Mouse (Mus musculus): ENCODE measurements around the gene Tmub2. TPM values are rescaled to one million over a fixed set of nuclear protein-coding genes. Genes with fewer than 3 reads are reported as not detected.

Tmub2 gene
- polyA plus RNA-seq, 1 experiment from 2014 or later: 78.7 TPM

DNA sequence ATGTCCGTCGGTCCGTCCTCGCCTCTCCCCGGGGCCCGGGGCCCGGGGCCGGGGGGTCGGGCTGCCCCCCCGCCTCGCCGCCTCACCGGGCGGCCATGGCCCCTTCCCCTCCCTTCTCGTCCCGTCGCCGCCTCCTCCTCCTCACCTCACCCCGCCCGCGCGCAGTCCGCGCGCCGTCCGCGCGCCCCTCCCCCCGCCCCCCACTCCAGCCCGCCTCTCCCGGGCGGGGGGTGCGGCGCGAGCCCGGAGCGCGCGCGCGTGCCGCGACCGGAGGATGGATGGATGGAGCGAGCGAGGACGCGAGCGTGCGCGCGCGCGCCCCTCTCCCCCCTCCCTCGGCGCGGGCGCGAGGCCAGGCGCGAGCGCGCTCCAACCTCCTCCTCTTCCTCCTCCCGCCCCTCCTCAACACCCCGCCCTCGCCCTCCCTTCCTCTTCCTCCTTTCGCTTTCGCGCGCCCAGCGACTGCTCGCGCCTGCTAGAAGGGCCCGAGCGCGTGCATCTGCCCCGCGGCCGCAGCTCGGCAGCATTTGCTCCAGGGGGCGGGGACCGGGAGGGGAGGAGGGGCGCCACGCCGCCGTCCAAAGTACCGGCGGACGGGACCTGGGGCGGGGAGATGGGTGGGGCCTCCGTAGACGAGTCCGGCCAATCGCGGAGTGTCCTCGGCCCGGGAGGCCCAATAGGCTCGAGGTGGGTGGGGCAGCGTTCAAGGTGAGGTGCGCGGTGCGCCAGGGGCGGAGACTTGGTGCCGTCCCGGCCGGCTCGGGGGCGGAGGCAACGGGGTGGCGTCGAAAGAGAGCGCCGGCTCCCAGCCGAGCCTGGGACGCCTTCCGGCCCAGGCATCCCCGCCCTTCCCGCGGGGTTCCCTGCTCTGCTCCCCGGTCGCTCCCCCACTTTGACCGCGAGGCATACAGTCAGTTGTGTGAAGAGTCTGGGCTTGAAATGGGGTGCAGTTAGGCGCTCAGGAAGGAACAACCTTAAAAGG is 12.1 kb downstream of the Tmub2 start, which contains the start of gene Atxn7l3:
Atxn7l3 (minus strand) TSS at position 141 of the 982 bp plus-strand sequence.
- no peaks in the 10 kb centered on the region for H3K27me3 ChIP-seq (replicated peaks; ENCODE audit: control insufficient read depth, insufficient read depth, low read length)
- peak within 1 kb of the TSS; percentile 78 for H3K4me3 ChIP-seq (replicated peaks; ENCODE audit: low read length)
- H3K9me3 ChIP-seq (ENCODE audit: control insufficient read depth, low read length): no peaks in the 10 kb centered on the region
- peaks cover 8% of the 10 kb centered on the region for H3K36me3 ChIP-seq (ENCODE audit: control insufficient read depth, insufficient read depth)
- peaks cover 21% of the 10 kb centered on the region for H3K4me1 ChIP-seq (replicated peaks; ENCODE audit: control insufficient read depth, insufficient read depth, low read length)
- WGBS: 0% methylated on average over 56 of the region's 125 CpGs
- peak; percentile 95 for ATAC-seq
- peak within 1 kb of the TSS; percentile 92 for H3K9ac ChIP-seq (replicated peaks; ENCODE audit: low read depth, low read length)
- peak within 1 kb of the TSS; percentile 98 for H3K27ac ChIP-seq (ENCODE audit: low read length)
- peak within 1 kb of the TSS; percentile 93 for H3K4me2 ChIP-seq (ENCODE audit: low read length)

DNA sequence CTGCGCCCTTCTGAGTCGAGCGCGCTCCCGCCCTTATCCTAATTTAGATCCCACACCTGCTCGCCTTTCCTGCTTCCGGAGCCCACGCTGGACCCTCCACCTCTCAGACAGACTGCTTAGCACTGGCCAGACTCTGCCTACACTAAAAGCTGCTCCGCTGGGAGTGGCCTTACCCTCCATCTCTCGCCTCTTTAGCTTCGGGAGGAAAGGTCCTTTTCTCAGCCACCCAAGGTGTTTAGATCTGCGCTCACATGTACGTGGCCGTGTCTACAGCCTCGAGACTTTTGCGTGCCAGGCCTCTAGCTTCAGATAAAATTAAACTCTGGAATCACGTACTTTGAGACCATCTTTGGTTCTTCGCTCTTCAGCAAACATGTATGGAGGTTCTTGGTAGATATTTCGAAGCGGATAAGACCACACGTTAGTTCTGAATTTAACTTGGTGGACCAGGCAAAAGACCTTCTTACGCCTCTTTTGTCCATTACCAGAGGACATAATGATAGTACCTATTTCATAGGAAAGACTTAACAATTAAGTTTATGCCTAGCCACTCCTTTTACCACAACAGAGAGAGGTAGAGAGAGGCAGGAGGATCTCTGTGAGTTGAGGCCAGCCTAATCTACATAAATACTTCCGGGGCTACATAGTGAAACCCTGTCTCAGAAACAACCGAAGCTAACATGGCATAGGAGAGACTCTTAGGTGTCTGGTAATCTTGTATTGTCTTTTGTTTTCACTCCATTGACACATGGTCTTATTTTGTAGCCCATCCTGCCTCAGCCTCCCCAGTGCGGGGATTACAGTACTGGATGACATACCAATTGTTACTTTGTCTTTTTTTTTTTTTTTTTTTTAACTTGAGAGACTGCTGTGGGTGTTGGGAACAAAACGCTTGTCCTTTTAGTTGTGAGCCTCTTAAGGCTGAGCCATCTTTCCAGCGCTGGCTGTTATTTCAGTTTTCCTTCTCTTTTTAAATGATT is 13.1 kb downstream of the Tmub2 start:
- Histone ChIP-seq H3K4me2 (ENCODE audit: low read length) (peak overlapping the region; percentile 87), H3K27ac (ENCODE audit: low read length) (peak overlapping the region; percentile 98), H3K36me3 (ENCODE audit: control insufficient read depth, insufficient read depth) (peaks cover 3% of the 10 kb centered on the region; the same call in 1 of the 2 replicates), H3K4me3 (replicated peaks; ENCODE audit: low read length) (peak overlapping the region; percentile 78), H3K4me1 (replicated peaks; ENCODE audit: control insufficient read depth, insufficient read depth, low read length) (peaks cover 21% of the 10 kb centered on the region), H3K9ac (replicated peaks; ENCODE audit: low read depth, low read length) (peak overlapping the region; percentile 76), H3K9me3 (ENCODE audit: control insufficient read depth, low read length) (no peaks in the 10 kb centered on the region), H3K27me3 (replicated peaks; ENCODE audit: control insufficient read depth, insufficient read depth, low read length) (no peaks in the 10 kb centered on the region)
- no peak; the same call in 1 of the 2 replicates for ATAC-seq
- 28% methylated on average over 27 of the region's 27 CpGs for WGBS

DNA sequence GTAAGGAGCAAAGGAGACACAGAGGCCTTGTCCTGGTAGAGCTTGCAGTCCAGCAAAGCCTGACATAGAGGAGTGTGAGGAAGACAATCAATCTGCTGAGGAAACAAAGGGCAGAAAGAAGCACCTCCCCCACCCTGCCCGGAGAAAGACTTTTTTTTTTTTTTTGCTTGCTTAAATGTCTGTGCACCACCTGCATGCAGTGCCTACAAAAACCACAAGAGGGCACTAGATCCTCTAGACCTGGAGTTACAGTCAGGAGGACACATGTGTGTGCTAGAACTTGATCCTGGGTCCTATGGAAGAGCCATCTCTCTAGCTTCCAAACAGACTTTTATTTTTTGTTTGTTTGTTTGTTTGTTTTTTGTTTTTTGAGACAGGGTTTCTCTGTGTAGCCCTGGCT is 15.1 kb downstream of the Tmub2 start:
- peaks cover 14% of the 10 kb centered on the region for H3K4me1 ChIP-seq (replicated peaks; ENCODE audit: control insufficient read depth, insufficient read depth, low read length)
- ATAC-seq: no peak
- H3K9me3 ChIP-seq (ENCODE audit: control insufficient read depth, low read length): no peaks in the 10 kb centered on the region
- 7% methylated on average over 1 of the region's 1 CpGs for WGBS
- H3K27ac ChIP-seq (ENCODE audit: low read length): no peak overlapping the region
- no peak overlapping the region for H3K4me3 ChIP-seq (replicated peaks; ENCODE audit: low read length)
- no peaks in the 10 kb centered on the region for H3K27me3 ChIP-seq (replicated peaks; ENCODE audit: control insufficient read depth, insufficient read depth, low read length)
- no peak overlapping the region for H3K9ac ChIP-seq (replicated peaks; ENCODE audit: low read depth, low read length)
- no peak overlapping the region for H3K4me2 ChIP-seq (ENCODE audit: low read length)
- H3K36me3 ChIP-seq (ENCODE audit: control insufficient read depth, insufficient read depth): no peaks in the 10 kb centered on the region

DNA sequence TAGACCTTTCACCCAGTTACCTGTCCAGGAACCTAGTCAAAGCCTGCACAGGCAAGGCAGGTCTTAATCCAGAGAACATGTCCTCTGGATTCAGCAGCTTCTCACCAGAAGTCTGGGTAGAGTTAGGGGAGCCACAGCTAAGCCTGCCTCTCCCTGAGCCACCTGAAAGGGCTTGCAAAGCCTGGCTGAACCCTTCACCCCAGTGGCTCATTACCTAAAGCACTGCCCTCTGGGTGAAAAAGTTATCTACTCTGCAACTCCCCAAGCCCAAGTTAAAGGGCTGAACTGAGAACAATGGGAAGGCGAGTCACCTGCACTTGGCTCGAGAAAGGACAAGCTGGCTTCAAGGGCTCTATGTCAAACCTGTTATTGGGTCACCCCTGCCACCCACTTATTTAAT is 19.4 kb downstream of the Tmub2 start:
- WGBS: 38% methylated on average over 2 of the region's 2 CpGs
- Histone ChIP-seq H3K4me3 (replicated peaks; ENCODE audit: low read length) (no peak overlapping the region), H3K9ac (replicated peaks; ENCODE audit: low read depth, low read length) (no peak overlapping the region), H3K27me3 (replicated peaks; ENCODE audit: control insufficient read depth, insufficient read depth, low read length) (no peaks in the 10 kb centered on the region), H3K27ac (ENCODE audit: low read length) (no peak overlapping the region), H3K36me3 (ENCODE audit: control insufficient read depth, insufficient read depth) (peaks cover 20% of the 10 kb centered on the region), H3K4me2 (ENCODE audit: low read length) (no peak overlapping the region), H3K4me1 (replicated peaks; ENCODE audit: control insufficient read depth, insufficient read depth, low read length) (peaks cover 6% of the 10 kb centered on the region), H3K9me3 (ENCODE audit: control insufficient read depth, low read length) (no peaks in the 10 kb centered on the region)
- ATAC-seq: no peak

DNA sequence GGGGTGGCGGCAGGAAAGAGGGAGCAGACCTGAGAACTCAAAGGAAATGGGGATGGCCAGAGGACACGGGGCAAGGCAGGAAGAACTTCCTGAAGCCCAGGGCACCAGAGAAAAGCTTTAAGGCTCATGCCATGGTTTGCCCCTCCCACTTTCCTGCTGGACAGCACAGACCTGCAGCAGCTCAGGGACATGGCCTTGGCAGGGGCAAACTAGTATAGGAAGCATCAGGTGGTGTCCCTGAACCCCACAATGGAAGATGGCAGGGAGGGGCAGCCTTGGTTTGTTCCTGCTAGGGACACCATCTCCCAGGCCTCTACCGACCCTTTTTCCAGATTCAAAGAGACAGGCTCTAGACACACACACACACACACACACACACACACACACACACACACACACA is 20.6 kb downstream of the Tmub2 start:
- Histone ChIP-seq H3K9ac (replicated peaks; ENCODE audit: low read depth, low read length) (no peak overlapping the region), H3K4me1 (replicated peaks; ENCODE audit: control insufficient read depth, insufficient read depth, low read length) (peaks cover 11% of the 10 kb centered on the region), H3K4me3 (replicated peaks; ENCODE audit: low read length) (no peak overlapping the region), H3K27ac (ENCODE audit: low read length) (no peak overlapping the region), H3K4me2 (ENCODE audit: low read length) (no peak overlapping the region), H3K36me3 (ENCODE audit: control insufficient read depth, insufficient read depth) (peaks cover 20% of the 10 kb centered on the region), H3K9me3 (ENCODE audit: control insufficient read depth, low read length) (no peaks in the 10 kb centered on the region), H3K27me3 (replicated peaks; ENCODE audit: control insufficient read depth, insufficient read depth, low read length) (no peaks in the 10 kb centered on the region)
- no peak for ATAC-seq
- 70% methylated on average over 3 of the region's 3 CpGs for WGBS

DNA sequence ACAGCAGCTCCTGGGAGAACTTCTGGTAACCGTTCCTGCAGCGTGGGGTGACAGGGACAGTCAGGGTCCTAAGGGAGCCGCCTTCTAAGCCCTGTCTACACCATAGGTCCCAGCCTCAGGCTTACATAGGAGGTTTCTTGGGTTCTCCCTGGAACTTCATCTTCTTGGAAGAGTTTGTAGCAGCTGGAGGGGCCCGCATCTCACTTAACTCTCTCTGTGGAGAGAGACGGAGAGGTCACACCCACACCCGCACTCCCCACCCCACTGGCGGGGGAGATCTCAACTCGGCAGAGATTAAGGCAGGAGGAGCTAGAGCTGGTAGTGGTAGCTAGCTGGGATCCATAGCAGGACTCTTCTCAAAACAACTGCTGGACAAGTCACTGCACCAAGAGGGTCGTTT is 23.4 kb downstream of the Tmub2 start:
- 90% methylated on average over 9 of the region's 9 CpGs for WGBS
- H3K27me3 ChIP-seq (replicated peaks; ENCODE audit: control insufficient read depth, insufficient read depth, low read length): no peaks in the 10 kb centered on the region

DNA sequence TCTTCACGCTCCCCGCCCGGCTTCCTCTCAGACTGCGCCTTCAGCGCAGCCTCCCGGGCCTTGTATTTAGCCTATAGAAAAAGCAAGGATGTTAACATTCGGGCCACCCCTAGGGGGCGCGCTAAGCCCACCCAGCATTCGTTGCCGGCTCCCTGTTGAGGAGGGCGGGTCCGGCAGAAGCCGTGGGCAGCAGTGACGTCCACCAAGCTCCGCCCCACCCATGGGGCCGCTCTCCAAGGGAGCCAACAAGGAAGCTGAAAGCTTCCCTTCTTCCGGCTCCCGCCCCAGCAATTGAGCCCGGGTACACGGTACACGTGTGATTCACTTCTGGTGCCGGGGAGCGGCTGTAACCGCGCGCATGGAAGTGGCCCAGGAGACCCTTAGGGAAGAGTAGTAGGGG is 24.2 kb downstream of the Tmub2 start:
- ATAC-seq: peak; percentile 95
- Histone ChIP-seq H3K4me2 (ENCODE audit: low read length) (peak overlapping the region; percentile 49), H3K27me3 (replicated peaks; ENCODE audit: control insufficient read depth, insufficient read depth, low read length) (no peaks in the 10 kb centered on the region), H3K9ac (replicated peaks; ENCODE audit: low read depth, low read length) (peak overlapping the region; percentile 31; the same call in 1 of the 2 replicates), H3K9me3 (ENCODE audit: control insufficient read depth, low read length) (no peaks in the 10 kb centered on the region), H3K4me1 (replicated peaks; ENCODE audit: control insufficient read depth, insufficient read depth, low read length) (peaks cover 11% of the 10 kb centered on the region), H3K36me3 (ENCODE audit: control insufficient read depth, insufficient read depth) (peaks cover 39% of the 10 kb centered on the region), H3K27ac (ENCODE audit: low read length) (peak overlapping the region; percentile 9; the same call in 1 of the 2 replicates), H3K4me3 (replicated peaks; ENCODE audit: low read length) (peak overlapping the region; percentile 32)
- WGBS: 1% methylated on average over 27 of the region's 27 CpGs

More for the DNA sequence above, 23.4 kb downstream of the Tmub2 start:
- H3K27ac ChIP-seq (ENCODE audit: low read length): no peak overlapping the region
- H3K4me1 ChIP-seq (replicated peaks; ENCODE audit: control insufficient read depth, insufficient read depth, low read length): peaks cover 11% of the 10 kb centered on the region
- no peaks in the 10 kb centered on the region for H3K9me3 ChIP-seq (ENCODE audit: control insufficient read depth, low read length)
- no peak overlapping the region for H3K4me3 ChIP-seq (replicated peaks; ENCODE audit: low read length)
- no peak overlapping the region for H3K9ac ChIP-seq (replicated peaks; ENCODE audit: low read depth, low read length)
- peaks cover 31% of the 10 kb centered on the region for H3K36me3 ChIP-seq (ENCODE audit: control insufficient read depth, insufficient read depth)
- ATAC-seq: no peak
- no peak overlapping the region for H3K4me2 ChIP-seq (ENCODE audit: low read length)

DNA sequence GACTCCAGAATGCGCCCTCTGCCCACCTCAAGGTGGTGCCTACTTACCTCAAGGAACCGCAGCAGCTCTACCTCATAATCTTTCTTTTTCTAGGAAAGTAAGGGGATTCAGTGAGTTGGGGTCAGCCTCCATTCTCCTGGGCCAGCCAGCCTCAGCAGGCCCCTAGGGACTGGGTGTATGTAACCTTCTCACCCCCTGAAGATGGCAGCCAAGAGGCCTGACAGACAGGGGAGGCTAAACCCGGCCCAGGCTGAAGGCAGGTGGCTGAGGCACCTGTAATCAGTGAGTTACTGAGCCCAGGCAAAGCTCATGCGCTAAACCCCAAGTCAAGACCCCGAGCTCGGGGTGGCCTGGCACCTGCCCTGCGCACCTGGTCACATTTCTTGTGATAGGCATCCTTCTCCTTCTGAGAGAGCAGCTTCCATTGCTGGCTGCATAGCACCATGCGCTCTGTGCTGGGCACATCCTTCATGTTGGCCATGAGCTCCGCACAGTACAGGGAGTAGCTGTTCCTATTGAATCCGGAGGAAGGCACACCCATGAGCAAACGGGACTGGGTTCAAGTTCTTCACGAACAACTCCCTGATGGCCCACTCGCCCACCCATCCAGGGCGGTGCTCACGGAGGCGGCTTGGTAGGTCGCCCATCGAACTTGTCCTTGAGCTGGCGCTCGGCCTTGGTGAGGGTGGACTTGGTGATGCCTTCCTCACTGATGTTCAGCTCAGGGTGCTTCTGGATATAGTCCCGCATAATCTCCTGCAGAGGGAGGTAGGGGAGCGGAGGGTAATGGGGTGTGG is 25.3 kb downstream of the Tmub2 start:
- Histone ChIP-seq H3K9me3 (ENCODE audit: control insufficient read depth, low read length) (no peaks in the 10 kb centered on the region), H3K4me1 (replicated peaks; ENCODE audit: control insufficient read depth, insufficient read depth, low read length) (peaks cover 11% of the 10 kb centered on the region), H3K27me3 (replicated peaks; ENCODE audit: control insufficient read depth, insufficient read depth, low read length) (no peaks in the 10 kb centered on the region), H3K36me3 (ENCODE audit: control insufficient read depth, insufficient read depth) (peaks cover 42% of the 10 kb centered on the region), H3K4me2 (ENCODE audit: low read length) (no peak overlapping the region), H3K9ac (replicated peaks; ENCODE audit: low read depth, low read length) (peak overlapping the region; percentile 27; the same call in 1 of the 2 replicates), H3K27ac (ENCODE audit: low read length) (no peak overlapping the region), H3K4me3 (replicated peaks; ENCODE audit: low read length) (no peak overlapping the region)
- 85% methylated on average over 22 of the region's 22 CpGs for WGBS
- ATAC-seq: no peak
